Mouse (Mus musculus) neural tube, embryonic 13.5 days (tissue): ENCODE results near the gene Wdr83os. TPM values are rescaled to one million over a fixed set of nuclear protein-coding genes. Genes with fewer than 3 reads are reported as not detected.
A peak's percentile ranks its signal among the peaks of the same experiment; 100 is the strongest.
"Not testable (repeated sequence)": the region's sequence is repeated elsewhere in the genome, so short reads cannot be mapped to it uniquely, and the experiment has no call there.

Source experiments
- ATAC-seq: fragments of 200-750 bp; cut with Nextera tagmentation; 2 replicates; pipeline ENCODE4 v1.8.0; 2017; ENCODE audit warnings: low read depth, mild to moderate bottlenecking, moderate TSS enrichment, moderate library complexity
- H3K27ac ChIP-seq: fragments of 300-500 bp; sonication (generic); replicated peaks from 2 replicates; pipeline ENCODE4 v1.5.1; 2015; ENCODE audit warnings: moderate library complexity, mild to moderate bottlenecking, inconsistent platforms
- H3K27me3 ChIP-seq: fragments of 300-500 bp; sonication (generic); 2 replicates; pipeline ENCODE4 v1.6.1; 2015; ENCODE audit warnings: mild to moderate bottlenecking, inconsistent platforms
- H3K36me3 ChIP-seq: fragments of 300-500 bp; sonication (generic); 2 replicates; pipeline ENCODE4 v1.6.1; 2015; ENCODE audit warnings: mild to moderate bottlenecking, inconsistent platforms
- H3K4me1 ChIP-seq: fragments of 300-500 bp; sonication (generic); replicated peaks from 2 replicates; pipeline ENCODE4 v1.6.1; 2015; ENCODE audit warnings: inconsistent platforms
- H3K4me2 ChIP-seq: fragments of 300-500 bp; sonication (generic); 2 replicates; pipeline ENCODE4 v1.6.1; 2015; ENCODE audit warnings: inconsistent platforms, mild to moderate bottlenecking, moderate library complexity
- H3K4me3 ChIP-seq: fragments of 300-500 bp; sonication (generic); 2 replicates; pipeline ENCODE4 v1.5.1; 2015; ENCODE audit warnings: mild to moderate bottlenecking, inconsistent platforms
- H3K9ac ChIP-seq: fragments of 300-500 bp; sonication (generic); 2 replicates; pipeline ENCODE4 v1.6.1; 2015; ENCODE audit warnings: moderate library complexity, mild to moderate bottlenecking, inconsistent platforms
- H3K9me3 ChIP-seq: fragments of 300-500 bp; sonication (generic); 2 replicates; pipeline ENCODE4 v1.6.1; 2016; ENCODE audit warnings: inconsistent platforms
- WGBS: fragments of 180-500 bp; shearing (Covaris S2); methylation state at CpG from one replicate; pipeline ENCODE4 v1.1.7; 2015; 5-methylcytosine and 5-hydroxymethylcytosine counted together
- polyA plus RNA-seq: library from polyadenylated mRNA; unstranded; fragments of >200 nt; fragmentation: Nextera tagmentation; extraction: Ambion mirVana; gene quantifications from 2 replicates; pipeline ENCODE4 v1.2.1, GENCODE M21; 2015

Wdr83os gene
- polyA plus RNA-seq, 1 experiment from 2014 or later, result 117 TPM

DNA sequence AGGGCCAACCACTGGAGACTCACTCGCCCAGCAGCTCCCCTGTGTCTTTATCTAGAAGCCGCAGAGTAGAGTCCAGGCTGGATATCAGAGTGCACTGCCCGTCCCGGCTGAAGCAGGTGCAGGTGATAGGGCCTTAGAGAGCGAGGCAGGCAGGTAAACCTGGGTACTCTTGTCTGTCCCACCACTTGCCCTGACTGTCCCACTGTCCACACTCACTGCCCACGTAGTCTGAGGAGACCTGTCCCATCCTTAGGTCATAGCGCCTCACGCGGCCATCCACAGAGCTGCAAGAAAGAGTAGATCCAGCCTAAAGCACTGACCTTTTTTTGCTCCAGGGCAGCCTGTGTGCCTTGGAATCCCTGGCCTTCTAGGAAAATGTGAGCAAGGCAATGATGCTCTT is 4.5 kb upstream of the Wdr83os start:
- H3K27ac ChIP-seq, result no peak overlapping the region
- WGBS, result 81% methylated on average over 9 of the region's 9 CpGs
- H3K27me3 ChIP-seq, result no peaks in the 10 kb centered on the region
- H3K36me3 ChIP-seq, result peaks cover 51% of the 10 kb centered on the region
- no peak overlapping the region for H3K4me2 ChIP-seq
- ATAC-seq, result no peak
- peaks cover 35% of the 10 kb centered on the region for H3K4me1 ChIP-seq
- H3K9ac ChIP-seq, result no peak overlapping the region
- H3K4me3 ChIP-seq, result no peak overlapping the region
- no peaks in the 10 kb centered on the region for H3K9me3 ChIP-seq

DNA sequence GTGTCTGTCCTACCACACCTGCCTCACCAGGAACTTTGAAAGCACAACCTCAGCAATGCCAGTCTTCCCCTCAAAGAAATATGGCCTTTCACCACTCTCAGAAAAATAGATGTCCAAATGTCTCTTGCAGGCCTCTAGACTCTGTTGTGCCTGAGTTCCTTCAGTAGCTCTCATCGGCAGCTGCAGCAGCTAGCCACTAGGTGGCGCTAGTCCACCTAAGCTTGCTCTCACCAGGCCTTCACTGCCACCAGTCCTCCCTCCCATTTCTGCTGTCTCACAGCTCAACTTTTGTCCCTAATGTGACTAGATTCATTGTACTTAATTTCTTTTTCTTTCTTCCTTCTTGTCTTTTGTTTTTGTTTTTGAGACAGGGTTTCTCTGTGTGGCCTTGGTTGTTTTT is 3.5 kb upstream of the Wdr83os start:
- peaks cover 51% of the 10 kb centered on the region for H3K36me3 ChIP-seq
- no peak for ATAC-seq
- no peak overlapping the region for H3K4me3 ChIP-seq
- 0% methylated on average over 2 of the region's 2 CpGs for WGBS
- H3K27ac ChIP-seq, result no peak overlapping the region
- peak overlapping the region; percentile 17; the same call in 1 of the 2 replicates for H3K9ac ChIP-seq
- no peak overlapping the region for H3K4me2 ChIP-seq
- no peaks in the 10 kb centered on the region for H3K27me3 ChIP-seq
- H3K4me1 ChIP-seq, result peaks cover 41% of the 10 kb centered on the region
- no peaks in the 10 kb centered on the region for H3K9me3 ChIP-seq

DNA sequence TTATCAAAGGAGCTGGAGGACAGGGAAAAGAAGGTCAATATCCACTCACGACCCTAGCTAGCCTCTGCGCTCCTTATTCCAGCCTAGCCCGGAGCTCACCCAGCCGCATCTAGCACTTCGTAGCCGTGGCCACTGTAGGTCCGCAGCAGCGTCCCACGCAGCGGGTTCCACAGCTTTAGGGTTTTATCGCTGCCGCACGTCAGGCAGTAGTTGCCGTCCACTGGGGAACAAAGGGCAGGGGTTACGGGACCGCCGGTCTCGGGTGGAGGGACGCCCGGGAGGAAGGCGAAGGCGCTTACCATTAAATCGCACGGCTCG is 367 bp upstream of the Wdr83os start:
- no peak for ATAC-seq
- Histone ChIP-seq H3K9me3 (no peaks in the 10 kb centered on the region), H3K4me2 (peak overlapping the region; percentile 94), H3K27ac (peak overlapping the region; percentile 54), H3K4me3 (peak overlapping the region; percentile 92), H3K4me1 (peaks cover 47% of the 10 kb centered on the region), H3K36me3 (peaks cover 35% of the 10 kb centered on the region), H3K27me3 (no peaks in the 10 kb centered on the region), H3K9ac (peak overlapping the region; percentile 93)
- 1% methylated on average over 25 of the region's 25 CpGs for WGBS

DNA sequence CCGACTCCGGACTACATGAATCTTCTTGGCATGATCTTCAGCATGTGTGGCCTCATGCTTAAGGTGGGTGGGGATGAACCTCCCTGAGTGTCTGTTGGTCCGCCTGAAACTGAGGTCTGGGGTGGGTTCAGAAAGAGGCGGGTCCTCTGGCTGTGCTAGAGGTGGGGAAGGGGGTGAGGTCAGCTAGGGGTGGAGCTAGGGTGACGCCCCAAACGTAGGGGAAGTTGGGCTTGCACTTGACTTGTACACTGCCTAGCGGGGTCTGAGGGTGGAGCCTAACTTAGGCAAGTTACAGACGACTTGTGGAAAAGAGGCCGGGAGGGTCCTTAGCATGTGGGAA is 646 bp downstream of the Wdr83os start, which contains the start of gene Wdr83:
Wdr83 (minus strand) TSS at position 91 of the 340 bp plus-strand sequence.
- peak within 1 kb of the TSS; percentile 92 for H3K4me3 ChIP-seq
- peak; percentile 24 for ATAC-seq
- peak within 1 kb of the TSS; percentile 94 for H3K4me2 ChIP-seq
- peaks cover 30% of the 10 kb centered on the region for H3K36me3 ChIP-seq
- H3K9me3 ChIP-seq, result no peaks in the 10 kb centered on the region
- peak within 1 kb of the TSS; percentile 54 for H3K27ac ChIP-seq
- WGBS, result 2% methylated on average over 9 of the region's 9 CpGs
- peak within 1 kb of the TSS; percentile 93 for H3K9ac ChIP-seq
- H3K27me3 ChIP-seq, result no peaks in the 10 kb centered on the region
- peaks cover 47% of the 10 kb centered on the region for H3K4me1 ChIP-seq

DNA sequence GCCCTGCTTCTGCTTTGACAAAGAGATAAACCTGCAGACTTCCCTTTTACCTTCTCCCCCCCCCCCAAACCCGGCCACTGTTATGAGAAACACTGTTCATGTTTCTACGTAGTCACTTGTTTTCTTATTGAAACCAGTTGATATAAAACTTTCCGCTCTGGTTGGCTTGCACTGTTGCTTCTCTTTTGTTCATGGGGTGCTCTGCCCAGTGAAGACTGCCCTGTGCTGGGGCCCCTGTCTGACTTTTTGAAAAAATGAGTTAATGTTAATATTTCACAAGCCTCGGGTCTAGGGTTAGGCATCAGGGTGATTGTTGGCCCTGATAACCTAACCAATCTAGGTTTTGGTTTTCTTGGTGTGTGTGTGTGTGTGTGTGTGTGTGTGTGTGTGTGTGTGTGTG is 1.6 kb downstream of the Wdr83os start:
- ATAC-seq, H3K27ac ChIP-seq, H3K4me2 ChIP-seq, H3K9me3 ChIP-seq, H3K9ac ChIP-seq, H3K27me3 ChIP-seq, H3K4me3 ChIP-seq: not testable (repeated sequence)
- H3K4me1 ChIP-seq, result peaks cover 47% of the 10 kb centered on the region
- H3K36me3 ChIP-seq, result peaks cover 30% of the 10 kb centered on the region
- 92% methylated on average over 4 of the region's 4 CpGs for WGBS

DNA sequence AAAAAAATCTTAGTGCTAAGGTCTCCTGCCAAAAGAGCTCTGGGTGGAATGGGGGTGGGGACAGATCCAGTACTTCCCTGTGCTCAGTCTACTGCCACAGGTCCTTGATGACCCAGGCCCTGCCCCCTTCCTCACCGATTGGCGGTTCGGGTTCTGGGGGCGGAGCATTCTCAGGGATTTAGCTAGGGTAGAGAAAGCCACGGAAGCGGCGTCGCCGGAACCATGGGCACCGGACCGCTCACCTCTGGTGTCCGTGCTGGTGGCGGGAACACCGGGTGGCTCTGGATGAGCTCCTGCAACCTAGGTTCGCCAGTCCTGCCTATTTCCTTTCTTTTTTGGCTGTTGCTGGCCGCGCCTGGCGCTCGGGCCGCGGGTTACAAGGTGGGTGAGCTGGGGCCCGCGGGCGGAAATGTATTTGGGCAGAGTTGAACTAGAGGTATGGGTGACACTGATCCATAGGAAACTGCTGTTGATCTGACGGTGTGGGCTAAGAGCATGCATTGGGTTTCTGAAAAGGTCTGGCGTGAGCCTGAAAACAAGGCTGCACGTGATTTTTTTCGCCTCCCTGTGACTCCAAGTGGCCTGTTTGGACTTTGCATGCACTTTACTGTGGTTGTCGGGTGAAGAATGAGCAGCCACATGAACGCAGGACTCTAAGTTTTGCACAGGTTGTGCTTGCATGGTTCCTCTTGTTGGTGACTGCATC is 2.7 kb downstream of the Wdr83os start, which contains the start of gene Man2b1:
Man2b1 (plus strand) TSS at position 163 of the 706 bp plus-strand sequence.
- peak within 1 kb of the TSS; percentile 89 for H3K4me2 ChIP-seq
- peak within 1 kb of the TSS; percentile 83 for H3K9ac ChIP-seq
- H3K4me1 ChIP-seq, result peaks cover 47% of the 10 kb centered on the region
- H3K4me3 ChIP-seq, result peak within 1 kb of the TSS; percentile 63
- H3K27me3 ChIP-seq, result no peaks in the 10 kb centered on the region
- under 1% methylated on average over 30 of the region's 30 CpGs for WGBS
- H3K9me3 ChIP-seq, result no peaks in the 10 kb centered on the region
- peaks cover 33% of the 10 kb centered on the region for H3K36me3 ChIP-seq
- ATAC-seq, result peak; percentile 75
- H3K27ac ChIP-seq, result no peak within 1 kb of the TSS

DNA sequence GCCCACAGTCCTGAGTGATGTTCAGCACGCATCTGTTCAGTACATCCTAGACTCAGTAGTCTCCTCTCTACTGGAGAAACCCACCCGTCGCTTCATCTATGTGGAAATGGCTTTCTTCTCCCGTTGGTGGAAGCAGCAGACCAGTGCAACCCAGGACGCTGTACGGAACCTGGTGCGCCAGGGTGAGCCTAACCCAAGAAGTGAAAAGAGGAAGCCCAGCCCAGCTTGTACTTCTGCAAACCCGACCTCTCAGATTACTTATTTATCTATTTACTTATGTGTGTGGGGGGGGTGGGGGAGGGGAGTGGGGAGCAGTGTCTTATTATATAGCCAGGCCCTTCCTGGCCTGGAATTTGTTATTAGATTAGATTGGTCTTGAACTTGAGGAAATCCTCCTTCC is 4.1 kb downstream of the Wdr83os start:
- WGBS, result 90% methylated on average over 8 of the region's 8 CpGs
- no peaks in the 10 kb centered on the region for H3K9me3 ChIP-seq
- 0 out of 2 replicates have a peak overlapping the region, but pooled peaks have one; percentile 5 for H3K4me2 ChIP-seq

DNA sequence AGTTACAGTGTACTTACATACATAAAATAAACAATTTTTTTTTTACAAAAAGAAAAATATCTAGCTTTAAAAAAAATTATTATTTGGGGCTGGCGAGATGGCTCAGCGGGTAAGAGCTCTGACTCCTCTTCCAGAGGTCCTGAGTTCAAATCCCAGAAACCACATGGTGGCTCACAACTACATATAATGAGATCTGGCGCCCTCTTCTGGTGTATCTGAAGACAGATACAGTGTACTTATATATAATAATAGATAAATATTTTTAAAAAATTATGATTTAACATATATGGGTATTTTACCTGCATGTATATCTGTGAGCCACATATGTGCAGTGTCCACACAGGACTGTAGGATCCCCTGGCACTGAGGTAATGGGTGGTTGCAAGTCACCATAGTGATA is 5.7 kb downstream of the Wdr83os start:
- Histone ChIP-seq H3K9me3 (no peaks in the 10 kb centered on the region), H3K36me3 (peaks cover 36% of the 10 kb centered on the region), H3K4me1 (peaks cover 30% of the 10 kb centered on the region), H3K4me2 (no peak overlapping the region), H3K27me3 (no peaks in the 10 kb centered on the region), H3K9ac (no peak overlapping the region), H3K27ac (no peak overlapping the region), H3K4me3 (no peak overlapping the region)
- no peak for ATAC-seq
- 81% methylated on average over 3 of the region's 3 CpGs for WGBS

More for the DNA sequence above, 4.1 kb downstream of the Wdr83os start:
- Histone ChIP-seq H3K4me1 (peaks cover 38% of the 10 kb centered on the region), H3K27ac (no peak overlapping the region), H3K4me3 (no peak overlapping the region), H3K27me3 (no peaks in the 10 kb centered on the region), H3K36me3 (peaks cover 36% of the 10 kb centered on the region), H3K9ac (no peak overlapping the region; the same call in 1 of the 2 replicates)
- no peak for ATAC-seq

DNA sequence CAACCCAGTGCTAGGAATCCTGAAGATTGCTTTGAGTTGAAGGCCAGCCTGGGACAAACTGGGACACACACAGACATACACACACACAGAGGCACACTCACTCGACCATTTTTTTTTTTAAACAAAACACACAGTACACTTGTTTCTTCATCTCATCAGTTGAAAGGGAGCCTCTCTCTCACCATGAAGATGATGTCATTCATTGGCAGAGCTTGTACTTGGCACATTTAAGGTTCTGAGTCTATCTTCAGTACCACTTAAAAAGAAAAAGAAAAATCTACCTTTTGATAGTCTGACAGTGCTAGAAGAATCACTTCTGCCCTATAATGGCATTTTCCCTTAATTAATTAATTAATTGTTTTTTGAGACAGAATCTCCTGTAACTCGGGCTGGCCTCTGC is 8.2 kb downstream of the Wdr83os start:
- Histone ChIP-seq H3K4me3 (no peak overlapping the region), H3K27me3 (no peaks in the 10 kb centered on the region), H3K36me3 (peaks cover 42% of the 10 kb centered on the region), H3K4me1 (peaks cover 6% of the 10 kb centered on the region), H3K9me3 (no peaks in the 10 kb centered on the region), H3K9ac (no peak overlapping the region), H3K4me2 (no peak overlapping the region), H3K27ac (no peak overlapping the region)
- no peak for ATAC-seq
- WGBS, result 83% methylated on average over 2 of the region's 2 CpGs

DNA sequence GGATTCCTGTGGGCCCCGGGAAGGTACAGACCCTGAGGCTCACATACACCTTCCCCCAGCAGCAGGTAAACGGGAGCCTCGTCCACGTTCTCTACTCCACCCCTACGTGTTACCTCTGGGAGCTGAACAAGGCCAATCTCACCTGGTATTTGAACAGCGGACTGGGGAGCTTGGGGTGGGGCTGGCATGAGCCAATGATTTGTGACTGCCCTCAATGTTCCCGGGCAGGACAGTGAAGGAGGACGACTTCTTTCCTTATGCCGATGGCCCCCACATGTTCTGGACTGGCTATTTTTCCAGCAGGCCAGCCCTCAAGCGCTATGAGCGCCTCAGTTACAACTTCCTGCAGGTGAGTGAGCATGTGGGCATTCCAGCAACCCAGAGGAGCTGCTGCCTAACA is 10.3 kb downstream of the Wdr83os start:
- no peak overlapping the region for H3K27ac ChIP-seq
- ATAC-seq, result no peak
- WGBS, result 91% methylated on average over 11 of the region's 11 CpGs

DNA sequence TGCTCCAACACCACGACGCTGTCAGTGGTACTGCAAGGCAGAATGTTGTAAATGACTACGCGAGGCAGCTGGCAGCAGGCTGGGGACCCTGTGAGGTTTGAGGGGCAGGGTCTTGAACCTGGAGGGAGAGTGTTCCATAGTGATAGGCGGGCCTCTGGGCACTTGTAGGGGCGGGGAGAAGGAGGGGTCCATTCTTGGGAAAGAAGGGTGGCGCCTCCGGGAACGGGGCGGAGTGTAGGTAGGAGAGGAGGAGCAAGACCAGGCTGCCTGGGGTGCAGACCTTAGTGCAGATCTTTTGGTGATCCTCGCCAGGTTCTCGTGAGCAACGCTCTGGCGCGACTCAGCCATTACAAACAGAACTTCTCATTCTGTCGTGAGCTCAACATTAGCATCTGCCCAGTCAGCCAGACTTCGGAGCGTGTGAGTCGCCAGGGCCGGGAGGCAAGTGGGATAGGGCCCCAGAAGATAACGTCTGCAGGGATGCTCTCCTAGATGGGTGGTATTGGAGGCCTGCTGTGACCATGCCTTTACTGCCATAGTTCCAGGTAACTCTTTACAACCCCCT is 11.1 kb downstream of the Wdr83os start:
- WGBS, result 32% methylated on average over 21 of the region's 21 CpGs

More for the DNA sequence above, 10.3 kb downstream of the Wdr83os start:
- no peaks in the 10 kb centered on the region for H3K27me3 ChIP-seq
- no peak overlapping the region for H3K4me2 ChIP-seq
- no peak overlapping the region for H3K4me3 ChIP-seq
- H3K9ac ChIP-seq, result no peak overlapping the region
- no peaks in the 10 kb centered on the region for H3K4me1 ChIP-seq
- peaks cover 53% of the 10 kb centered on the region for H3K36me3 ChIP-seq
- no peaks in the 10 kb centered on the region for H3K9me3 ChIP-seq

DNA sequence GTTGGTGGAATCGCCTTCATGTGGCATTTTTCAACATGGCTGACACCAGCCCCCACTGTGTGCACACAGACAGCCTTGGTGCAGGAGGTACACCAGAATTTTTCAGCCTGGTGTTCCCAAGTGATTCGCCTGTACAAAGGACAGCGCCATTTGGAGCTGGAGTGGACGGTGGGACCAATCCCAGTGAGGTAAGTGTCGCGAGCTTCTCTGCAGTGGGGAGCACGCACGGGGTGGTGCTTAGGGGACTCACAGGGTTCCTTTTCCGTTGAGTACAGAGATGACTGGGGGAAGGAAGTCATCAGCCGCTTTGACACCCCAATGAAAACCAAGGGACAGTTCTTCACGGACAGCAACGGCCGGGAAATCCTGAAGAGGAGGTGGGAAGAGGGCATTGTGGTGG is 14.5 kb downstream of the Wdr83os start:
- Histone ChIP-seq H3K27me3 (no peaks in the 10 kb centered on the region), H3K4me3 (no peak overlapping the region), H3K9me3 (no peaks in the 10 kb centered on the region), H3K4me1 (no peaks in the 10 kb centered on the region), H3K36me3 (peaks cover 58% of the 10 kb centered on the region), H3K9ac (no peak overlapping the region), H3K27ac (no peak overlapping the region), H3K4me2 (no peak overlapping the region)
- no peak for ATAC-seq
- WGBS, result 91% methylated on average over 13 of the region's 13 CpGs

More for the DNA sequence above, 11.1 kb downstream of the Wdr83os start:
- no peak overlapping the region for H3K4me3 ChIP-seq
- no peaks in the 10 kb centered on the region for H3K27me3 ChIP-seq
- no peak for ATAC-seq
- H3K27ac ChIP-seq, result no peak overlapping the region
- no peak overlapping the region for H3K4me2 ChIP-seq
- no peak overlapping the region for H3K9ac ChIP-seq
- peaks cover 59% of the 10 kb centered on the region for H3K36me3 ChIP-seq
- H3K4me1 ChIP-seq, result no peaks in the 10 kb centered on the region
- no peaks in the 10 kb centered on the region for H3K9me3 ChIP-seq

DNA sequence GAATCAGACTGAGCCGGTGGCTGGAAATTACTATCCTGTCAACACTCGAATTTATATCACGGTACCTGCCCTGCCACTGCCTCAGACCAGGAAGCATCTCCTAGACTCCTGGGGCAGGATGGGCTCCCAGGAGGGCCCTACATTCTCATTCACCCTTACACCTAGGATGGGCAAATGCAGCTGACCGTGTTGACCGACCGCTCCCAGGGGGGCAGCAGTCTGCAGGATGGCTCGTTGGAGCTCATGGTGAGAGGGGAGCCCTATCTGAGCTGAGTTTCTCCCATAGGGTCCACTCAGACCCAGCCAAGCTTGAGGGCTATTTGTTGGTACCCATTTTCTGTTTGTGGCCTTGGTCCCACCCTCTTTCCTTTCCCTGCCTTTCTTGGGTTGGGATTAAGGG is 15.0 kb downstream of the Wdr83os start:
- Histone ChIP-seq H3K4me1 (no peaks in the 10 kb centered on the region), H3K36me3 (peaks cover 58% of the 10 kb centered on the region), H3K4me2 (no peak overlapping the region), H3K27ac (no peak overlapping the region), H3K4me3 (no peak overlapping the region), H3K9me3 (no peaks in the 10 kb centered on the region), H3K27me3 (no peaks in the 10 kb centered on the region), H3K9ac (no peak overlapping the region)
- no peak for ATAC-seq
- WGBS, result 92% methylated on average over 7 of the region's 7 CpGs
